ENCODE assay signal across 7 mouse cellular contexts in genomic region chr2:150749283-150749682, GRCm38 (mm10). TPM values are rescaled to one million over a fixed set of nuclear protein-coding genes. Genes with fewer than 3 reads are reported as not detected.
DNase-seq lines count a peak whose midpoint lies in the region; ATAC-seq and TF ChIP-seq lines count a peak whose summit lies in the region.

No protein-coding gene starts in this region.

- peak; percentile 81 for ATAC-seq in embryonic facial prominence, embryonic 12.5 days (ENCODE audit: insufficient number of reproducible peaks, insufficient read depth, low FRiP score, low TSS enrichment)
- ATAC-seq in hindbrain, postnatal 0 days = peak; percentile 83
- peak; percentile 88 for ATAC-seq in lung, embryonic 15.5 days (ENCODE audit: borderline replicate concordance, extremely low read depth, low FRiP score, low TSS enrichment)
- ATAC-seq in stomach, embryonic 15.5 days (ENCODE audit: insufficient read depth, low FRiP score, low read depth) = peak; percentile 74

- peak overlapping the region; percentile 80 for H3K4me3 ChIP-seq in thymus, adult 2 months (ENCODE audit: control insufficient read depth, insufficient read depth, low read length)
- peak overlapping the region; percentile 72 for H3K4me3 ChIP-seq in embryonic facial prominence, embryonic 12.5 days
- peak overlapping the region; percentile 67 for H3K4me3 ChIP-seq in hindbrain, postnatal 0 days (ENCODE audit: low read length)
- H3K4me3 ChIP-seq in lung, embryonic 15.5 days = peak overlapping the region; percentile 83
- peak overlapping the region; percentile 72 for H3K4me3 ChIP-seq in stomach, embryonic 15.5 days (replicated peaks)

- 0 out of 2 replicates have a peak, but pooled peaks have one; percentile 0 for TF ChIP-seq CTCF in thymus, adult 2 months (IDR thresholded peaks at IDR 0.05; ENCODE audit: borderline replicate concordance, control insufficient read depth, extremely low read depth, insufficient read depth, low read length, poor library complexity)
- no peak for TF ChIP-seq CTCF in hindbrain, postnatal 0 days (IDR thresholded peaks at IDR 0.05; ENCODE audit: low read depth)

- H3K27ac ChIP-seq in thymus, adult 2 months (ENCODE audit: control insufficient read depth, insufficient read depth, low read length) = peak overlapping the region; percentile 14; the same call in 1 of the 2 replicates
- H3K27ac ChIP-seq in embryonic facial prominence, embryonic 12.5 days = peak overlapping the region; percentile 74
- peak overlapping the region; percentile 86 for H3K27ac ChIP-seq in hindbrain, postnatal 0 days
- H3K27ac ChIP-seq in lung, embryonic 15.5 days = peak overlapping the region; percentile 86
- H3K27ac ChIP-seq in stomach, embryonic 15.5 days = peak overlapping the region; percentile 86

- H3K4me2 ChIP-seq in embryonic facial prominence, embryonic 12.5 days (replicated peaks) = peak overlapping the region; percentile 84
- H3K4me2 ChIP-seq in hindbrain, postnatal 0 days (ENCODE audit: low read depth, low read length) = peak overlapping the region; percentile 94
- peak overlapping the region; percentile 99 for H3K4me2 ChIP-seq in lung, embryonic 15.5 days
- H3K4me2 ChIP-seq in stomach, embryonic 15.5 days = peak overlapping the region; percentile 98

- H3K4me1 ChIP-seq in thymus, adult 2 months (replicated peaks; ENCODE audit: control insufficient read depth, insufficient read depth, low read length) = peaks cover 22% of the 10 kb centered on the region
- peaks cover 8% of the 10 kb centered on the region for H3K4me1 ChIP-seq in embryonic facial prominence, embryonic 12.5 days
- peaks cover 8% of the 10 kb centered on the region for H3K4me1 ChIP-seq in hindbrain, postnatal 0 days (ENCODE audit: insufficient read depth, low read length)
- H3K4me1 ChIP-seq in lung, embryonic 15.5 days = peaks cover 20% of the 10 kb centered on the region
- H3K4me1 ChIP-seq in stomach, embryonic 15.5 days = peaks cover 13% of the 10 kb centered on the region

- under 1% methylated on average over 24 of the region's 24 CpGs for WGBS in thymus, adult 2 months
- WGBS in embryonic facial prominence, embryonic 12.5 days = under 1% methylated on average over 24 of the region's 24 CpGs
- WGBS in hindbrain, postnatal 0 days = under 1% methylated on average over 24 of the region's 24 CpGs
- WGBS in lung, embryonic 15.5 days = under 1% methylated on average over 24 of the region's 24 CpGs
- WGBS in stomach, embryonic 15.5 days = under 1% methylated on average over 24 of the region's 24 CpGs

- no peaks in the 10 kb centered on the region for H3K9me3 ChIP-seq in embryonic facial prominence, embryonic 12.5 days
- no peaks in the 10 kb centered on the region for H3K9me3 ChIP-seq in hindbrain, postnatal 0 days (ENCODE audit: low read length)
- no peaks in the 10 kb centered on the region for H3K9me3 ChIP-seq in lung, embryonic 15.5 days
- H3K9me3 ChIP-seq in stomach, embryonic 15.5 days = no peaks in the 10 kb centered on the region

- H3K9ac ChIP-seq in embryonic facial prominence, embryonic 12.5 days = peak overlapping the region; percentile 75
- H3K9ac ChIP-seq in hindbrain, postnatal 0 days (replicated peaks; ENCODE audit: low read length) = peak overlapping the region; percentile 73
- peak overlapping the region; percentile 88 for H3K9ac ChIP-seq in lung, embryonic 15.5 days
- H3K9ac ChIP-seq in stomach, embryonic 15.5 days = peak overlapping the region; percentile 64

- no peak for DNase-seq in thymus, adult 2 months
- DNase-seq in thymus, postnatal 10 days (ENCODE audit: low spot score in 2 of 2) = no peak
- peak; percentile 65 for DNase-seq in hindbrain, postnatal 0 days (ENCODE audit: low spot score)
- DNase-seq in thymus, postnatal 4 days = no peak

- H3K27me3 ChIP-seq in thymus, adult 2 months (ENCODE audit: control insufficient read depth, insufficient read depth, low read length) = no peaks in the 10 kb centered on the region
- H3K27me3 ChIP-seq in embryonic facial prominence, embryonic 12.5 days = no peaks in the 10 kb centered on the region
- peaks cover 10% of the 10 kb centered on the region; the same call in 1 of the 2 replicates for H3K27me3 ChIP-seq in hindbrain, postnatal 0 days (ENCODE audit: insufficient read depth, low read length)
- H3K27me3 ChIP-seq in lung, embryonic 15.5 days = no peaks in the 10 kb centered on the region
- no peaks in the 10 kb centered on the region for H3K27me3 ChIP-seq in stomach, embryonic 15.5 days (replicated peaks)

- TF ChIP-seq POLR2A in thymus, adult 2 months (IDR thresholded peaks at IDR 0.05; ENCODE audit: control insufficient read depth, extremely low read depth, insufficient read depth, low read length, poor library complexity) = no peak

- H3K36me3 ChIP-seq in thymus, adult 2 months (ENCODE audit: control insufficient read depth, insufficient read depth, low read length) = peaks cover 4% of the 10 kb centered on the region; the same call in 1 of the 2 replicates
- H3K36me3 ChIP-seq in embryonic facial prominence, embryonic 12.5 days = peaks cover 11% of the 10 kb centered on the region
- H3K36me3 ChIP-seq in hindbrain, postnatal 0 days (ENCODE audit: insufficient read depth, low read length) = peaks cover 14% of the 10 kb centered on the region; the same call in 1 of the 2 replicates
- no peaks in the 10 kb centered on the region for H3K36me3 ChIP-seq in lung, embryonic 15.5 days
- no peaks in the 10 kb centered on the region for H3K36me3 ChIP-seq in stomach, embryonic 15.5 days

RNA-seq across cellular contexts. Expression of gene Entpd6, which starts 0.4 kb away (rescaled TPM):
- 34.5 and 37.0 TPM in 2 replicates for polyA plus RNA-seq in thymus, adult 2 months (2012; rRNA removed)
- polyA plus RNA-seq in embryonic facial prominence, embryonic 12.5 days (2016; fragmentation: Nextera tagmentation; extraction: Ambion mirVana) = 31.5 and 32.6 TPM in 2 replicates
- 91.4 and 97.1 TPM in 2 replicates for total RNA-seq in hindbrain, postnatal 0 days (2014; rRNA removed)
- polyA plus RNA-seq in hindbrain, postnatal 0 days (2015; fragmentation: Nextera tagmentation; extraction: Ambion mirVana) = 76.8 and 79.5 TPM in 2 replicates
- 33.4 and 35.5 TPM in 2 replicates for polyA plus RNA-seq in lung, embryonic 15.5 days (2015; fragmentation: Nextera tagmentation; extraction: Ambion mirVana)
- polyA plus RNA-seq in stomach, embryonic 15.5 days (2015; fragmentation: Nextera tagmentation; extraction: Ambion mirVana) = 27.3 and 31.1 TPM in 2 replicates

RNA-seq across cellular contexts. Expression of gene Pygb, which starts 37.3 kb away (rescaled TPM):
- polyA plus RNA-seq in thymus, adult 2 months (2012; rRNA removed) = 53.9 and 68.8 TPM in 2 replicates
- 89.9 and 95.5 TPM in 2 replicates for polyA plus RNA-seq in embryonic facial prominence, embryonic 12.5 days (2016; fragmentation: Nextera tagmentation; extraction: Ambion mirVana)
- 302 and 317 TPM in 2 replicates for total RNA-seq in hindbrain, postnatal 0 days (2014; rRNA removed)
- 160 and 169 TPM in 2 replicates for polyA plus RNA-seq in hindbrain, postnatal 0 days (2015; fragmentation: Nextera tagmentation; extraction: Ambion mirVana)
- polyA plus RNA-seq in lung, embryonic 15.5 days (2015; fragmentation: Nextera tagmentation; extraction: Ambion mirVana) = 88.9 and 91.7 TPM in 2 replicates
- 97.5 and 99.4 TPM in 2 replicates for polyA plus RNA-seq in stomach, embryonic 15.5 days (2015; fragmentation: Nextera tagmentation; extraction: Ambion mirVana)

Comparison
In these comparisons a context has a peak if more than half of its experiments do, and no peak if none do; other contexts are left out.
1. H3K27ac ChIP-seq: peak in every context shown above with its lines; median percentile 86 in hindbrain, postnatal 0 days; 86 in lung, embryonic 15.5 days; 86 in stomach, embryonic 15.5 days; 74 in embryonic facial prominence, embryonic 12.5 days; 14 in thymus, adult 2 months.